Mouse (Mus musculus): ENCODE data around the gene Igfbp1. TPM values are rescaled to one million over a fixed set of nuclear protein-coding genes. Genes with fewer than 3 reads are reported as not detected.

The Igfbp1 gene
- polyA plus RNA-seq, 1 experiment from 2014 or later = 0.38 TPM

- no peak for ATAC-seq (ENCODE audit: low read depth)
- H3K9me3 ChIP-seq = no peaks in the 10 kb centered on the region
- 90% methylated on average over 19 of the region's 19 CpGs for WGBS
These were observed 424 bp downstream of the Igfbp1 start for GRCm38 (mm10) chr11:7198006-7198405.

GRCm38 (mm10) chr11:7198481-7199256, 1.1 kb downstream of the Igfbp1 start:
- H3K9ac ChIP-seq = no peak overlapping the region
- no peak overlapping the region for H3K27ac ChIP-seq (replicated peaks)
- no peaks in the 10 kb centered on the region for H3K9me3 ChIP-seq
- H3K4me3 ChIP-seq = no peak overlapping the region
- no peaks in the 10 kb centered on the region for H3K36me3 ChIP-seq
- no peaks in the 10 kb centered on the region for H3K27me3 ChIP-seq
- WGBS = 85% methylated on average over 10 of the region's 10 CpGs
- H3K4me2 ChIP-seq = no peak overlapping the region
- ATAC-seq (ENCODE audit: low read depth) = no peak
- peaks cover 6% of the 10 kb centered on the region for H3K4me1 ChIP-seq (replicated peaks)

More at GRCm38 (mm10) chr11:7198006-7198405, 424 bp downstream of the Igfbp1 start:
- Histone ChIP-seq H3K4me1 (replicated peaks) (peaks cover 6% of the 10 kb centered on the region), H3K27ac (replicated peaks) (no peak overlapping the region), H3K4me3 (no peak overlapping the region), H3K4me2 (no peak overlapping the region), H3K36me3 (no peaks in the 10 kb centered on the region), H3K9ac (no peak overlapping the region), H3K27me3 (no peaks in the 10 kb centered on the region)

- Histone ChIP-seq H3K4me2 (no peak overlapping the region), H3K4me3 (no peak overlapping the region), H3K27ac (replicated peaks) (no peak overlapping the region), H3K27me3 (no peaks in the 10 kb centered on the region), H3K9me3 (no peaks in the 10 kb centered on the region), H3K4me1 (replicated peaks) (peaks cover 6% of the 10 kb centered on the region), H3K9ac (no peak overlapping the region), H3K36me3 (no peaks in the 10 kb centered on the region)
- 57% methylated on average over 14 of the region's 14 CpGs for WGBS
- ATAC-seq (ENCODE audit: low read depth) = no peak
These were observed 2.3 kb downstream of the Igfbp1 start for GRCm38 (mm10) chr11:7199736-7200392.

DNA sequence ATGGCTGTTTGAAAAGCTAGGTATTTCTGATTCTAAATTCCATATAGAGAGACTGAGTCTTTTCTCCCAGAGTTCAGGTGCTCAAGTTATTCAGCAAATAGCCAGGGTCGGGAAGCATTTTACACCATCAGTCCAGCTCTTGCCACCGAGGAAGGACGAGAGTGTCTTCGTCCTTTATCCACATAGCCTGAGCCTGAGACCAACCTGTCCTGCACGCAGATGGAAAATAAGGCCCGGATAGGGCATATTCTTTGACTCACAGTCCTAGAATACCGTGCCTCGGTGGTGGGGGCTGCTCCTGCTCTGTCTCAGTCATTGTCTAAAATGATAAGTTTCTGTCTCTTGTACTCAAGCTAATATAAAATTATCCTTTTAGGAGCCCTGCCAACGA, 2.8 kb downstream of the Igfbp1 start:
- Histone ChIP-seq H3K9ac (no peak overlapping the region), H3K9me3 (no peaks in the 10 kb centered on the region), H3K4me1 (replicated peaks) (peaks cover 6% of the 10 kb centered on the region), H3K4me2 (no peak overlapping the region), H3K36me3 (no peaks in the 10 kb centered on the region), H3K4me3 (no peak overlapping the region), H3K27me3 (no peaks in the 10 kb centered on the region), H3K27ac (replicated peaks) (no peak overlapping the region)
- 87% methylated on average over 9 of the region's 9 CpGs for WGBS
- no peak for ATAC-seq (ENCODE audit: low read depth)

GRCm38 (mm10) chr11:7202206-7202605, 4.6 kb downstream of the Igfbp1 start:
- Histone ChIP-seq H3K4me3 (no peak overlapping the region), H3K4me1 (replicated peaks) (peaks cover 5% of the 10 kb centered on the region), H3K36me3 (0 out of 2 replicates have a peak, but pooled peaks cover 3% of the 10 kb centered on the region), H3K27ac (replicated peaks) (no peak overlapping the region), H3K4me2 (no peak overlapping the region), H3K9me3 (no peaks in the 10 kb centered on the region), H3K27me3 (no peaks in the 10 kb centered on the region), H3K9ac (no peak overlapping the region)
- WGBS = 92% methylated on average over 7 of the region's 7 CpGs
- no peak for ATAC-seq (ENCODE audit: low read depth)

DNA sequence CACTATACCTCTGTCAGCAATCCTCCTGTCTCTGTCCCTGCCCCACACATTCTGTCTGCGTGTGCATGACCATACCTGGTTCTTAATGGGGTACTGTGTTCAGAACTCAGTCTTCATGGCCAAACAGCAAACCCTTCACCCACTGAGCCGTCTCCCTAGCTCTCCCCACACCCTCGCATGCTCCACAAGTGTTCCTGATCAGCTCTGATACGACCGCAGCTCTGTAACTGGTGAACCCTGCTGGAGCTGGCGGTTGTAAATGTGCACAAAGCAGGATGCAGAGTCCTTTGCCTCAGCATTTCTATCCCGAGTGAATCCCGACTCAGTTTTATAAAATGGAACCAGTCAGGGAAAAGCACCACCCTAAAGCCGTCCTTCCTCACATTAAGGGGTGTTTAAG, 6.3 kb downstream of the Igfbp1 start:
- Histone ChIP-seq H3K4me3 (no peak overlapping the region), H3K9ac (no peak overlapping the region), H3K27me3 (no peaks in the 10 kb centered on the region), H3K9me3 (no peaks in the 10 kb centered on the region), H3K27ac (replicated peaks) (no peak overlapping the region), H3K4me2 (no peak overlapping the region), H3K36me3 (peaks cover 5% of the 10 kb centered on the region), H3K4me1 (replicated peaks) (no peaks in the 10 kb centered on the region)
- 87% methylated on average over 9 of the region's 9 CpGs for WGBS
- ATAC-seq (ENCODE audit: low read depth) = no peak

DNA sequence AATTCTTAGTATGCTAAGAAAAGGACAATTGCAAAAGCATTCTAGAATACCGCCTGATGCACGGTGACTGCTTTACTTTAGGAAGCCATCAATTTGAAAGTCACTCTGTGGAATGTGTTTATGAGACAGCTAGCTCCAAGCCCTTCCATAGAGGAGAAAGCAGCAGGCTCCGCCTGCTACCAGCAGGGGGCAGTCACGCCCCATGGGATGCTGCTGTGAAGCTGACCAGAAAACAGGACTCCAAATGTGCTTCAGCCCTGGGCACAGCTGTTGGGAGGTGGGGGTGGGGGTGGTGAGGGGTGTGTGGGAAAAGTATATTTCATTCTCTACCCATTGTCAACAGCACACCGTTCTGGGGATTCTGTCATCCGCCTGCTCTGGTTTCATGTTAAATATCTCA, 12.8 kb downstream of the Igfbp1 start:
- peaks cover 11% of the 10 kb centered on the region for H3K36me3 ChIP-seq
- H3K4me1 ChIP-seq (replicated peaks) = peaks cover 39% of the 10 kb centered on the region
- H3K27me3 ChIP-seq = peaks cover 30% of the 10 kb centered on the region
- H3K9ac ChIP-seq = no peak overlapping the region
- 7% methylated on average over 6 of the region's 6 CpGs for WGBS
- no peak for ATAC-seq (ENCODE audit: low read depth)
- no peak overlapping the region for H3K4me2 ChIP-seq
- H3K4me3 ChIP-seq = no peak overlapping the region
- H3K9me3 ChIP-seq = no peaks in the 10 kb centered on the region
- peak overlapping the region; percentile 39 for H3K27ac ChIP-seq (replicated peaks)

DNA sequence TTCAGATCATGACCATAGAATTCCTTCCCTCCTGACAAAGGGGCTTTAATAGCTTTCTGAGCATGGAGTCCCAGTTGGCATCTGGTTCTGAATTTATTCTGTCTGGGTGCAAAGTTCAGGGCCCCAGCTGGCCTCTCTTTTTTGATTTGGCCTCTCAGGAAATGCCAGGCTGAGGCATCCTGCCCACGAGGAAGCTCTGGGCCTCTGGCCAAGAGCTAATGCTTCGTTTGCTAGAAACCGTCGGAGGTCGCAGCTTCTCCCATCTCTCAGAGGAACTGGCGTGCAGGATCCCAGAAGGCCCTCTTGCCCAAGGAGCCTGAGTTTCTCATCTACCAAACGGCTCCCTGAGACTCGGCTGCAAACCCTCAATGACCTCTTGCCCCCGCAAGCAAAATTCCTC, 13.6 kb downstream of the Igfbp1 start:
- Histone ChIP-seq H3K27ac (replicated peaks) (peak overlapping the region; percentile 39), H3K4me1 (replicated peaks) (peaks cover 39% of the 10 kb centered on the region), H3K9me3 (no peaks in the 10 kb centered on the region), H3K4me2 (peak overlapping the region; percentile 34), H3K9ac (0 out of 2 replicates have a peak overlapping the region, but pooled peaks have one; percentile 22), H3K27me3 (peaks cover 32% of the 10 kb centered on the region), H3K4me3 (peak overlapping the region; percentile 9; the same call in 1 of the 2 replicates), H3K36me3 (peaks cover 9% of the 10 kb centered on the region)
- 6% methylated on average over 9 of the region's 9 CpGs for WGBS
- ATAC-seq (ENCODE audit: low read depth) = no peak

- Histone ChIP-seq H3K27me3 (peaks cover 32% of the 10 kb centered on the region), H3K9me3 (no peaks in the 10 kb centered on the region), H3K27ac (replicated peaks) (no peak overlapping the region; the same call in 1 of the 2 replicates), H3K36me3 (peaks cover 8% of the 10 kb centered on the region), H3K4me2 (peak overlapping the region; percentile 90), H3K4me3 (peak overlapping the region; percentile 67), H3K9ac (peak overlapping the region; percentile 79), H3K4me1 (replicated peaks) (peaks cover 39% of the 10 kb centered on the region)
- no peak for ATAC-seq (ENCODE audit: low read depth)
- 15% methylated on average over 17 of the region's 17 CpGs for WGBS
These were observed 14.7 kb downstream of the Igfbp1 start for GRCm38 (mm10) chr11:7212126-7212798.

DNA sequence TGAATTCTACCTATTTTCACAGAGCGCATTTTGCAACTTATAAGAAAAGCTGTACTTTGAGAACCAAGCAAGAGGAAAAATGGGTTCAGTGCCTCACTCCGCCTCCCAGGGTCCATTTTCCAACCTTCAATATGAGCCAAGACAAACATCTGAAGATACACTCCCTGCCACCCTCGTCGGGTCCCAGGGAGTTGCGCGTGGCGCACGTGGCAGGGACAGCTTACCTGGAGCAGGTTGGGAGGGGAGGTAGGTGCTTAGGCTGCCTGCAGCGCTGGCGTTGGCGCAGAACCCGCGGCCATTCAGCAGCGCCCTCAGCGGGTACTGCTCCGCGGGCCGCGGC, 15.5 kb downstream of the Igfbp1 start:
- H3K27me3 ChIP-seq = peaks cover 32% of the 10 kb centered on the region
- WGBS = 1% methylated on average over 19 of the region's 19 CpGs
- peak overlapping the region; percentile 90 for H3K4me2 ChIP-seq
- H3K9me3 ChIP-seq = no peaks in the 10 kb centered on the region
- H3K36me3 ChIP-seq = peaks cover 8% of the 10 kb centered on the region; the same call in 1 of the 2 replicates
- peak overlapping the region; percentile 79 for H3K9ac ChIP-seq
- peak overlapping the region; percentile 67 for H3K4me3 ChIP-seq
- peaks cover 39% of the 10 kb centered on the region for H3K4me1 ChIP-seq (replicated peaks)
- no peak for ATAC-seq (ENCODE audit: low read depth)
- H3K27ac ChIP-seq (replicated peaks) = peak overlapping the region; percentile 91

DNA sequence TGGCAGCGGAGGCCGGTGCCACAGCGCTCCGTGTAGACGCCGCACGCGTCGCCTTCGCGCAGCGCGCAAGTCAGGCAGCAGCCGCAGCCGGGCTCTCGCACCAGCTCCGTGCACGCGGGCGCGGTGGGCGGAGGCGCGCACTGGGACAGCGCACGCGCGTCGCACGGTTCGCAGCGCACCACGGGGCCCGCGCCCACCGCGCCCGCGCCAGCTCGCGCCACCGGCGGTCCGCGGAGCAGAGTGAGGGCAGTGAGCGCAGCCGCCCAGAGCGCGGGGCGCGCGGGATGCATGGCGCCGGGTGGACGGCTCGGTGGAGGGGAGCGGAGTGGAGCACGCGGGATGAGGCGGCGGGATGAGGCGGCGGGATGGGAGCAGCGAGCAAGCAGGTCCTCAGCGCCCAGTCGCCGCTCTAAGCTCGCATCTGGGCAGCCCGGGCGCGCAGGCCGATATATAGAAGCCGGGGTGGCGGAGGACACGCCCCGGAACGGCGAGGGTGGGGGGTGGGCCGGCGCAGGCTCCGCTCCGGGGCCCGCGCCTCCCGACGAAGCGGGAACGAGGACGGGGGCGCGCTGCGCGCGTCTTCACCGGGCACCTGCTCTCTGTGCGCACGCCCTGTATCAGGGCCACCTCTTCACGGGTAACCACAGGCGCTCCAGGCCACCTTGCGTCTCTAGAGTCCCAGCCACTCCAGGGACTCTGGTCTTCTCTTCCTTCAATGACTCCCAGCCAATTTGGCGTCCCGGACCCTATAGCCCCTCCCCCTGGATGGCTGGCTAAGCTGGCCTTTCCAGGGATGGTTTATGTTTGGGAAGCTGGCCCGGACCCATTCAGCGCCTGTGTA, 16.1 kb downstream of the Igfbp1 start, which contains the start of gene Igfbp3:
Gene Igfbp3 (minus strand): TSS at position 423 of the 841 bp plus-strand sequence.
- under 1% methylated on average over 101 of the region's 104 CpGs for WGBS
- Histone ChIP-seq H3K4me2 (peak within 1 kb of the TSS; percentile 90), H3K9me3 (no peaks in the 10 kb centered on the region), H3K27ac (replicated peaks) (peak within 1 kb of the TSS; percentile 91), H3K36me3 (peaks cover 7% of the 10 kb centered on the region; the same call in 1 of the 2 replicates), H3K4me3 (peak within 1 kb of the TSS; percentile 67), H3K27me3 (peaks cover 32% of the 10 kb centered on the region), H3K9ac (peak within 1 kb of the TSS; percentile 79), H3K4me1 (replicated peaks) (peaks cover 39% of the 10 kb centered on the region)
- peak; percentile 94 for ATAC-seq (ENCODE audit: low read depth)

All from neural tube, embryonic 13.5 days (tissue).